Mouse (Mus musculus): ENCODE measurements at regions not wholly inside any gene's neighbourhood (a gene's known extent, or its start where the extent isn't known, plus 50 kb on each side); places are given as distances from the start of the nearest gene placed in this dataset.

GRCm38 (mm10) chrX:21828975-21829374 is 84.1 kb upstream of the Gm28269 start:
- TF ChIP-seq CTCF (IDR thresholded peaks at IDR 0.05; ENCODE audit: low read depth) (peak; percentile 34), EP300 (IDR thresholded peaks at IDR 0.05; ENCODE audit: low read depth) (no peak)
